Mouse (Mus musculus) thymus, adult 2 months (tissue): ENCODE measurements at regions not wholly inside any gene's neighbourhood (a gene's known extent, or its start where the extent isn't known, plus 50 kb on each side); places are given as distances from the start of the nearest gene placed in this dataset.

Experiments
- CTCF ChIP-seq: fragments of 200-500 bp; IDR thresholded peaks from 2 replicates; pipeline ENCODE4 v1.5.1; 2012; ENCODE audit warnings: mild to moderate bottlenecking, control low read depth, low read length, moderate library complexity, borderline replicate concordance; ENCODE audit not compliant: control insufficient read depth, poor library complexity, insufficient read depth; ENCODE audit errors: extremely low read depth
- POLR2A ChIP-seq: fragments of 200-500 bp; IDR thresholded peaks from 2 replicates; pipeline ENCODE4 v1.6.1; 2012; ENCODE audit warnings: mild to moderate bottlenecking, low read length, control low read depth, moderate library complexity; ENCODE audit not compliant: control insufficient read depth, poor library complexity, insufficient read depth; ENCODE audit errors: extremely low read depth

- TF ChIP-seq CTCF (no peak), POLR2A (no peak)
Observed at GRCm38 (mm10) chr9:89813616-89814318, 75.5 kb upstream of the Ankrd34c start.
